Mouse (Mus musculus) left cerebral cortex, adult 2 months (tissue): ENCODE measurements around the gene Fam199x. TPM values are rescaled to one million over a fixed set of nuclear protein-coding genes. Genes with fewer than 3 reads are reported as not detected.

Experiments
- DNase-seq, 2 experiments: peaks; one replicate each; pipeline ENCODE4 v3.0.0; 2021 to 2022; ENCODE audit warnings: low spot score in 2 of 2, mixed read lengths in 1 of 2; ENCODE audit errors: extremely low spot score in 1 of 2
- H3K27ac ChIP-seq: fragments of 200-600 bp; 2 replicates; pipeline ENCODE4 v1.8.1; 2022
- H3K4me3 ChIP-seq: fragments of 200-600 bp; 2 replicates; pipeline ENCODE4 v1.8.1; 2022
- CTCF ChIP-seq: fragments of 200-600 bp; IDR thresholded peaks from 2 replicates; pipeline ENCODE4 v1.8.1; 2022; ENCODE audit warnings: antibody characterized with exemption, mild to moderate bottlenecking, moderate library complexity
- intact Hi-C: fragments of 180-260 bp; cut with DNase I; formaldehyde crosslinking; loops from one replicate; pipeline ENCODE4 v1.15.1; 2025
- total RNA-seq, 2 experiments: library from RNA; stranded (reverse); gene quantifications; 2 replicates each; pipeline ENCODE4 v1.2.3; 2021

Gene Fam199x
- total RNA-seq, 2 experiments from 2014 or later: 8.8 to 10.6 TPM

DNA sequence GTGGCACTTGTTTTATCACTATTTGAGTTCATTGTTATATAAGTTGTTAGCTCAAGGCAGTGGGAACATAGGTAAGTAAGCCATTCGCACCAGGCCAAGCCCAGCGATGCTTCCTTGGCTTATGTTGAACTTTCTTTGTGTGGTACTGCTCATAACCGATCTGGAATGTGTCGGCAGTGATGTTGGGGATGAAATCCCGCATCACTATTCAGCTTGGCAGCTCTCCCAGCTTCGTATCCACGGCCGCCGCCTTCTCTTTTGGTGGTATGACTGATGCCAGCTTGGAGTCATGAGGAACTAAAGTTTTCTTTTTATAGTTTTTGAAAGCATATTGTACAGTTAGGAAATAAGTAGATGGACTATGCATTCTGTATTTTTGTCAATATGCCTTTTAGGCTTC is 13.8 kb downstream of the Fam199x start:
- no peak for TF ChIP-seq CTCF
- H3K27ac ChIP-seq: no peak overlapping the region
- no peak overlapping the region for H3K4me3 ChIP-seq
- DNase-seq: peak; percentile 26 to 37
- intact Hi-C loops: no loop called here

DNA sequence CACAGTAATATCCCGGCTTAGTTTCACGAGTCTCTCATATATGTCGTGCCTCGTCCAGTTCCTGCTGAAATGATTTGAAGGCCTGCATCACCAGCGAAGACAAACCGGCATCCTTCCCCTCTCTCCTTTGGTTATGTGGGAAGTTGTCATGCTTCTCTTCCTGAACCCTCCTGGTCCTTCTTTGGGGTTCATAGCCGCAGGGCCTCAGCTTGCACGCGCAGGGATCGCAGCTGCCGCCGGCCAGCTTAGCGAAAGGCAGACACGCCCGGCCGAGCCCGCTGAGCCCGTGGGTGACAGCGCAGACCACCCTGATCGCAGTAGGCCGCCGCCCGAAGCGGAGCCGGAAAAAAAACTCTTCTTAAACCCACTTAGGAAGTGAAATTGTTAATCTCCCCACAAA is 55.1 kb downstream of the Fam199x start:
- Histone ChIP-seq H3K27ac (no peak overlapping the region), H3K4me3 (no peak overlapping the region)
- DNase-seq: no peak
- intact Hi-C loops: no loop called here
- TF ChIP-seq CTCF: no peak

DNA sequence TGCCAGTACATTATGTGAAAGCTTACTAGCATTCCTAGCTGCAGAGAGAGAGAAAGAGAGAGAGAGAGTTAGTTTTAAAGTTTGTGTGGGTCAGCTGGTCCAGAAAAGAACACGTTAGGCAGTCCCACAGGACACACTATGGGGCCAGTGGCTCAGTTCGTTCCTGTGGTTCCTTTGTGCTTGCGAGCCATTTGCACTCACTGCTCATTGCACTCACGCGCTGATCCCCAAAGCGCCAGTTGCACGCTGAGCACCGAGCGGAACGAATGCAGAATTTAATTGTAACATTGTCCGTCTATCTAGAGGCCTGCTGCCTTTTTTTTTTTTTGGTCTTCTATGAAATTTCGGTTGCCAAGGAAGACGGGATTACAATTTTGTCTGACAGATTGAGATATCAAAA is 57.1 kb downstream of the Fam199x start:
- no peak for TF ChIP-seq CTCF
- no peak for DNase-seq
- Histone ChIP-seq H3K27ac (no peak overlapping the region), H3K4me3 (no peak overlapping the region)
- intact Hi-C loops: no loop called here

DNA sequence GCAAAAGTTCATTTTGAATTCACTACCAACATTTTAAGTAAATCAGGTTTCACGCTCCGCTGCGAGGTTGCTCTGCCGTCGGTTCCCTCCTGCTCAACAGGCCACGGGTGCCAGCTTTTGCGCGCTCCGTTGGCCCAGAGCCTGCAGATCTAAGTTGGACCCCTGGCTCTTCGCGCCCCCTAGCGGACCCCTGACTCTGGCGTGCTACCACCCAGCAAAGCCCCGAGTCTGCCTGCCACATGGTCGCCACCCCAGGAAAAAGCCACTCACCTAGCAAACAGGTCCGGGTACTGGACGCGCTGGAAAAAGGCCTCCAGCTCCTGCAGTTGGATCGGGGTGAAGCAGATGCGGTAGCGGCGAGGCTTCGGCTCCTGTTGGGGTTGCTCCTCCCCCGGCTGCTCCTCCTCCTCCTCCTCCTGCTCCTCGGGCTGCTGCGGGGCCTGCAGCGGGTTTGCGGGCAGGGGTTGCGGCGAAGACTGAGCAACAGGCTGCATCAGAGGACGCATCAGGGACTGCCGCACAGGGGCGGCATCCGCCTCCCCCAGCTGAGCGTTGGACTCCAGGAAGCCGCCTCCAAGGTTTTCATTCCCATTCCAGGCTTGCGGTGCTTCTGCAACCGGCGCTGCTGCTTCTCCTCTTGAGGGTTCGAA is 68.8 kb downstream of the Fam199x start:
- peak; percentile 11 to 19 for DNase-seq
- TF ChIP-seq CTCF: peak; percentile 22

DNA sequence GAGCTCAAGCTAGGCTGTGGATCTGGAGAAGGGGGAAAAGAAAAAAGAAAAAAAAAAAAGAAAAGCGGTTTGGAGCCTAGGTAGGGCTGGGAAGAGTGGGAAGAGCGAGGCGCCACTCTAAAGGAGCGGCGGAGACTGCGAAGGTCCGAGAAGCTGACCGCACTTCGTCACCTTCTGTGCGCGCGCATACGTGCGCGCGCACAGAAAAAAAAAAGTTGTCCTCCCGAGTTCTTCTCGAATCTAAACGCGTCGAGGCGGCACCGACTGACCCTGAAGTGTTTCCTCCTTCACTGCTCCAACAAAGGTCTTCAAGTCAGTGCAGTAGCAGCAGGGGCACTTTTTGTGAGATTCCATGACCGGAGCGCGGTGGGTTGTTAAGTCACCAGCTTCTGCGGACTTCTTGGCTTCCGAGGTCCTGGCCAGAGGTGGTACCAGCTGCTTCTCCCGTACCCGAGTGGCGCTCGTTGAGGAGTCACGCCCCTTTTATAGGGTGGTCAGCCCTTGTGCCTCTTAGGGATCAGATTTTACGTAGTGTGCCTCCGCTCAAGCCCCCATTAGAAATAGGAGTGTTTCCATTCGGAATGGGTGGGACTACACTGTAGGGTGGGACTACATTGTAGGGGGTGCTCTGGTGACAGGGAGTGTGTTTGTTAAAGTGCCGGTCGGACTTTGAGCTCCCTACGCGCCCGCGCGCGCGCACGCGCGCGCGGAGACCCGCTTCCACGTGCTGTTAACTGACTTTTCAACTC is 70.5 kb downstream of the Fam199x start:
- no peak for DNase-seq
- Histone ChIP-seq H3K4me3 (no peak overlapping the region), H3K27ac (no peak overlapping the region)
- TF ChIP-seq CTCF: no peak
- intact Hi-C loops: no loop called here

More for the DNA sequence above, 68.8 kb downstream of the Fam199x start:
- intact Hi-C loops: no loop called here
- no peak overlapping the region for H3K27ac ChIP-seq
- no peak overlapping the region for H3K4me3 ChIP-seq

DNA sequence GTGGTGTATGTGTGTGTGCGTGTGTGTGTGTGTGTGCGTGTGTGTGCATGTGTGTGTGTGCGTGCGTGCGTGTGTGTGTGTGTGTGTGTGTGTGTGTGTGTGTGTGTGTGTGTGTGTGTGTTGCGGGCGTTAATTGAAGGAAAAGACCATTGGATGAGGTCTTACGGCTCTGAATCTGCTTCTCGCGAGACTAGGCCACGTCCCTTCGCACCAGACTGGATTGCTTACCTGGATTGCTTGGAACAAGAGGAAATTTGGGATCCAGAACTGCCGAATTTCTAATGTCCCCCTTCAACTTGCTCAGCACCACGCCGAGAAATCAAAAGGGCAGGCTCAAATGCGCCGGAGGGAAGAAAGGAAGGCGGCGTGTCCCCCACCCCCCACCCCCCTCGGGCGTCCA is 72.3 kb downstream of the Fam199x start, which contains the start of gene Esx1:
Gene Esx1, minus strand, starts transcription at position 366 of the 400 bp plus-strand sequence.
- no peak within 1 kb of the TSS for H3K27ac ChIP-seq
- intact Hi-C loops: no loop called here
- DNase-seq: no peak
- TF ChIP-seq CTCF: no peak
- no peak within 1 kb of the TSS for H3K4me3 ChIP-seq

DNA sequence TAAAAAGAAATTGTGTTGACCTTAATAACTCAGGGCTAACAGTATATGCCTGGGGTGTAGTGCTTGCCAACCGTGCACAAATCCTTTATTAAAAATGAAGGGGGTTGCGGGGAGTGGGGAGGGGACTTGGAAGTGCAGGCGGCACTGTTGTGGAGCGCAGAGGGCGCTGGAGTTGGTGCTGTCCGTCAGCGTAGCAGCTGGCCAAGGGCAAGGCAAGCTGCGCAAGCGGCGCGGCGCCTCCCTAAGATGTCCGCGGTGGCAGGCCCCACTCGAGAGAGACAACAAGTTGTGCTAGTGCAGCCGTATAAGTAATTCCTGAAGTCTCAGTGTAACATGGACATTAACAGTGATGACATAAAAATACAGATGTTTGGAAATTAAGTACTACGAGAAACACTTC is 78.1 kb downstream of the Fam199x start:
- TF ChIP-seq CTCF: no peak
- no peak overlapping the region for H3K27ac ChIP-seq
- H3K4me3 ChIP-seq: no peak overlapping the region
- DNase-seq: no peak
- intact Hi-C loops: no loop called here

Other genes with a start within 250 kb of the Fam199x start
- 100 to 1,000 TPM; 435 to 470 TPM for gene Plp1, start 226.9 kb upstream of the Fam199x start, total RNA-seq
- gene Rab9b, start 180.8 kb upstream of the Fam199x start, total RNA-seq: 10 to 100 TPM; 13.8 to 16.0 TPM
- not detected for gene H2bfm, start 122.3 kb upstream of the Fam199x start, total RNA-seq
- gene Tmsb15b2, start 74.1 kb upstream of the Fam199x start, total RNA-seq: 10 to 100 TPM in 1 of 2 experiments, 1 to 10 TPM in 1; 7.5 to 19.7 TPM
- 1 to 10 TPM; 3.6 to 3.8 TPM for gene Tmsb15l, start 72.7 kb upstream of the Fam199x start, total RNA-seq
- 1 to 10 TPM; 2.8 to 7.7 TPM for gene Tmsb15b1, start 72.7 kb upstream of the Fam199x start, total RNA-seq
- 100 to 1,000 TPM; 258 to 272 TPM for gene Zcchc18, start 56.4 kb upstream of the Fam199x start, total RNA-seq
- 10 to 100 TPM; 26.5 to 34.7 TPM for gene Slc25a53, start 11.3 kb upstream of the Fam199x start, total RNA-seq
- gene Esx1, start 72.5 kb downstream of the Fam199x start, total RNA-seq: not detected